Mouse (Mus musculus): ENCODE measurements around the gene A730071L15Rik.

A730071L15Rik gene

GRCm38 (mm10) chr11:6184202-6184935, 15.5 kb upstream of the A730071L15Rik start:
- no peak for DNase-seq

- no peak for DNase-seq
These were observed 12.4 kb upstream of the A730071L15Rik start for GRCm38 (mm10) chr11:6187399-6187798.

GRCm38 (mm10) chr11:6187878-6188277, 12.0 kb upstream of the A730071L15Rik start:
- DNase-seq = peak; percentile 85

- DNase-seq = no peak
These were observed 3.0 kb upstream of the A730071L15Rik start for GRCm38 (mm10) chr11:6196780-6197179.

DNA sequence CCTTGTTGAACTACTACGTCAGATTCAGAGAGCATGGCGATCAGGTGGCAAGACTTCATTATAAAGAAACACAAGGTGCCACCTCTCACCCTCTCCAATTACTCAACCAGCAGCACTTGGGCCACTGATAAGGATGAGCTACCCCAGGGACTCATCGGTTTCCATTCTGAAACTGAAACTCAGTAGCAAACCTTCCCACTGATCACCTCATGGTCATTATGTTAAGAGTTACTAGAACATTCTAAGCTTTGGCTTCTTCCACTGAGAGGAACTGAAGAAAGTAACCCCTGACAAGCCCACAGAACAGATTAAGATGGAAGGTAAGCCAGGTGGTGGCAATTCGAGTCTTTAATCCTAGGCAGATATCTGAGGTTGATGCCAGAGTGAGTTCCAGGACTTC, 1.4 kb upstream of the A730071L15Rik start:
- no peak for DNase-seq

GRCm38 (mm10) chr11:6200087-6200569, 299 bp downstream of the A730071L15Rik start, which contains the start of gene Nudcd3:
Gene Nudcd3 (minus strand): TSS chr11:6200415.
- peak; percentile 87 for DNase-seq

GRCm38 (mm10) chr11:6200570-6200969, 741 bp downstream of the A730071L15Rik start:
- DNase-seq = no peak

- DNase-seq = no peak
These were observed 7.3 kb downstream of the A730071L15Rik start for GRCm38 (mm10) chr11:6207090-6207489.

GRCm38 (mm10) chr11:6208158-6208557, 8.3 kb downstream of the A730071L15Rik start:
- no peak for DNase-seq

DNA sequence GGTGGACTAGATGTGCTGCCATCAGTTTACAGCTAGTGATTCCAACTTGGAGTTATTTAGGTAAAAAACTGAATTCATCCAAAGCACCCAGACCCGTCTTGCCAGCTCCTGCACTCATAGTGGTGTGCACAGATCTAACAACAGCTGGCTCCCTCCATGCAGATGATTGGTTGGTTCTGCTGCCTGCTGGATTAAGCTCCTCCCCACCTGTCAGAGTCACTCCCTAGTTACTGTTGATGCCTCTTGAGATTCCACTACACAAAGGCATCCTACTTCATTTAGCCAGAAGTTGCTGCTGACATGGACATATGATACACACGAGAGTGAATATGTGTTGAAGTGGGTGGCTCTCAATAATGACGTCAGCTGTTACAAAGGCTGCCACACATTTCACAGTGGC, 17.0 kb downstream of the A730071L15Rik start:
- DNase-seq = no peak

DNA sequence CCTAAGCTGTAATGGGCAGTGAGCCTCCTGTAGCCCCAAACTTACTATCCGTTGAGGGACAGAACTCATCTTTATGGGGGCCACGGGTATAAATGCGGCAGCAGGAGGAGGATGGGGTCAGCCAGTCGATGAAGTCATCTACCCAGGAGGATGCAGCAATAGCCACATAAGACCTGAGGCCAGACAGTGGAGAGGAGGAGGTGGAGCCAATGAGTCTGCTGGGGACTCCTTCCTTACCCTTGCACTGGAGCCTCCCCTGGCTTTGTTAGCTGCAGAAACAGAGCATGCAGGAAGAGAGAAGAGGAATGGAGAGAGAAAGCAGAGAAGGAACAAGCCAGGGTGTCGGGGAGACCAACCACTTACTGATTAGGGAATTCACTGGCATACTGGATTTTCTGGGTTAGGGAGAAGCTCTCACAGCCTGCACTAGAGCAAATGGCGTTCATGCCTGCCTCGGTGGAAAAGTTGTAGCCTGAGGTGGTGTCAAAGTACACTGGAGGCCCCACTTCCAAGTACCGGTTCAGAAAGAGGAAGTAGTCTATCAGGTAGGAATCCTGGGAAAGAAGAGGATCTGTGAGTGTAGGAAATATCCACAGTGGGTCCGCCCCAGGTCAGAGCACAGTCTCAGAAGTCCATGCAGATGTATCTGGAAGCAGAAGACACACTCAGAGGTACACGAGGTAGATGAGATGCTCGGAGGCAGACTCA, 18.5 kb downstream of the A730071L15Rik start:
- DNase-seq = no peak

DNA sequence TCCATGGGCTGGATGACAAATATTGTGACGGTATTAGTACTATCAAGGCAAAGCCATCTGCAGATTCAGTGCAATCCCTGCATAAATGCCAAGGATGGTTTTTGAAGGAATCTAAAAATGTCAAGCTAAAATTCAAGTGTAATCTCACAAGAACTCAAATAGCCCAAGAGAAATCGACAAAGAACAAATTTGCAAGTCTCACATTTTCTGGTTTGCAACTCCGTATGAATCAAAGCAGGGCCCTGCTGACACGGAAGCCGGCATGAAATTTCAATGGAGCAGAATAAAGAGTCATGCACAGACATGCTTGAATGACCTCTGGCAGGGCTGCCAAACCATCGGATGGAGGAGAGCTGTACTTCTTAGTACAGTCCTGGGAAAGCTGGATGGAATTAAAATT, 20.1 kb downstream of the A730071L15Rik start:
- no peak for DNase-seq

GRCm38 (mm10) chr11:6222187-6222586, 22.4 kb downstream of the A730071L15Rik start:
- no peak for DNase-seq

DNA sequence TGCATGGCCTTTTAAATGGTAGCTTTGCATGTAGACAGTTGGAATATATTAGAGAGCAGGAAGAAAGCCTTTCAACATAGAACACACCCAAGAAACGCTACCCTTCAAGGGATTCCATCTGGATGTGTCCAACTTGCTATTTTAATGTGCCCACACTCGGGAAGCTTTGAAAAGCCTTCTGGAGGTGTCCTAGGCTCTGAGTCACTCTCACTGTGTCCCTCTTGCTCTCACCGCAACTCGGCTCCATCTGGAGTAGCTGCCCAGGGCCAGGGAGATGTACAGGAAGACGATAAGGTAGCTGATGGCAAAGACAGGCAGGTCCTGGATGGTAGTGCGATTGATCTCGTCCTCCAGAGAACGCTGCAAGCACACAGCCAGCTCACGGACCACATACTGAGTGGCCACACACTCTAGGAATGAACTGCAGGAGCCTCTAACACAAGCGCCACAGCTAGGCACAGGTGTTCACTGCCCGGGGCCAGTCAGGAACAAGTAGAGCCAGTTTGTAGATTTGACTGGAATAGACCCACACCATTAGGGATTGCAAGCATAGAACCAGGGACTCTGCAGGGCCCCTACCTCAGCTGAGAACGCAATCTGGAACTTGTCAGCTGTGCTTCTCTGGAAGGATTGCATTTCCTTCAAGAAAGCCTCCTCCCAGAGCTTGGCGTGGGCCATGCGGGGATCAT, 24.9 kb downstream of the A730071L15Rik start:
- DNase-seq = peak; percentile 9

DNA sequence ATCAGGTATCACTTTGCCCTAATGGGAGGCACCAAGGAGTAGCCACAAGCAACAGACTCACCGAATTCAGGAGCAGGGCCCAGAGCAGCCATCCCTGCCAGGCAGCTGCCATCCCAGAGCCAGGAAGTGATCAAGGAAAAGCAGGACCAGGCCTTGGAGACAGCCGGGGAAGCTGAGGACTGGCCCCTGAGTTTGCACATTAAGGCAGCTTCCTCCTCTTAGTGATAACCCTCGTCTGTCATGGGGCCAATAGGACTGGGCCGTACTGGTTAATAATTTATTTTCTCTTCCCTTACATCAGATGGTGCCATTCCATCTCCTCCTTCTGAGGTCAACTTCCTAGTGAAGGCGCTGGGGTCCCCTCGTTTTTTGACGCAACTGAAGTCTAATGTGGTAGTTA, 30.2 kb downstream of the A730071L15Rik start, which contains the start of gene Npc1l1:
Npc1l1 (minus strand) TSS at position 132 of the 400 bp plus-strand sequence.
- DNase-seq = no peak

GRCm38 (mm10) chr11:6233025-6233424, 33.2 kb downstream of the A730071L15Rik start:
- DNase-seq = no peak

GRCm38 (mm10) chr11:6244707-6245106, 44.9 kb downstream of the A730071L15Rik start:
- no peak for DNase-seq

Measured in kidney, adult 11 months (tissue).